Mouse (Mus musculus) right cerebral cortex, postnatal 25 days (tissue): ENCODE measurements around the gene Mrpl39.

Experiments used
- DNase-seq: peaks from one replicate; pipeline ENCODE4 v3.0.0; 2022

The Mrpl39 gene

DNA sequence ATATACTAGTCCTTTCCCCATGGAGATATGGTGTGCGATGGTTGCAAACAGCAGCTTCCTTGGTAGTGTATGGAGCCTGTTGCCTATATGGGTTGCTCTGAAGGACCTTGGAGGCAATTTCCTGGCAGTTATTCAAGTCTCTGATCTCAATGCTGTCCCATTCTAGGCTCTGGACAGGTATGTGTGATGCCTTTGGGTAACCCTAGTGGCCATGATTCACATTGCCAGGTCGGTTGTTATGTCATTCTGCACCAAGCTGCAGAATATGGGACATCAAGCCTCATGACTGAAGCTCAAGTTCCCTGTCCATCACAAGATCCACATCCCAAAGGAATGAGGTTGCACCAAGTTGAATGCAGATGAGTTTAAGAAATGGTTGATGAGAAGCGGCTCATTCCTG lies 1.8 kb upstream of the Mrpl39 start:
- no peak for DNase-seq

DNA sequence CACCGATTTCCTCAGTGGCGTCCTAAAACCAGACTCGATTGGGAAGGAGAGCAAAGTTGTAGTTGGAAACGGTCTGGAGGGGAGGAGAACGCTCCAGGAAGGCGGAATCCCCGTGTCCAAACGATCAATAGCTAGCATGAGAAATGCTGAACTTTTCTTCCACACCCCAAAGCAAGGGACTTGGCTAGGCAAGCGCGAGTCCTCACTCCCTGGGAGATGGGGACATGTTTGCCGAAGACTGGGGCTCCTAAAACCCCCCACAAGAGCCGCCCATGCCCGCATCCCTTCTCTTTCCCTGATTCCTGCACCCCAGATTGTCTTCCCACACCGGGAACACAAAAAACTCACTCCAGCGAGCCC lies 756 bp downstream of the Mrpl39 start:
- no peak for DNase-seq

- no peak for DNase-seq
Observed at GRCm38 (mm10) chr16:84720670-84721069, 14.9 kb downstream of the Mrpl39 start.

DNA sequence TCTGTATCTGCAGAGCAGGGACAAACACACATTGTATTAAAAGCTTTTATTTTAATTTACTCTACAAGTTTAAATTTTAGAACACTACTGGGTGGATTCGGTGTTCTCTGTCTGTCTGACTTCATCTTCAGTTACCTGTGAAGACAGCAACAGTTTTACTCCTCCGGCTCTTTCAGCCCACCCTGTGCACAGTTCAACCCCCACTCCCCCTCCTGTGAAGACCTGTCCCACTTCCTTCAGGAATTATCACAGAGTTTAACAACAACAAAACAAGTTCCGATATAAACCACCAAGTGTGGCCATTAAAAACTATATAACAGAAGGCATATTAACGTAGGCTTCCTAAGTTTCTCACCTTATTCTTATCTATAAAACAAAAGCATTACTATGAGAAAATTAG lies 17.3 kb downstream of the Mrpl39 start:
- no peak for DNase-seq

DNA sequence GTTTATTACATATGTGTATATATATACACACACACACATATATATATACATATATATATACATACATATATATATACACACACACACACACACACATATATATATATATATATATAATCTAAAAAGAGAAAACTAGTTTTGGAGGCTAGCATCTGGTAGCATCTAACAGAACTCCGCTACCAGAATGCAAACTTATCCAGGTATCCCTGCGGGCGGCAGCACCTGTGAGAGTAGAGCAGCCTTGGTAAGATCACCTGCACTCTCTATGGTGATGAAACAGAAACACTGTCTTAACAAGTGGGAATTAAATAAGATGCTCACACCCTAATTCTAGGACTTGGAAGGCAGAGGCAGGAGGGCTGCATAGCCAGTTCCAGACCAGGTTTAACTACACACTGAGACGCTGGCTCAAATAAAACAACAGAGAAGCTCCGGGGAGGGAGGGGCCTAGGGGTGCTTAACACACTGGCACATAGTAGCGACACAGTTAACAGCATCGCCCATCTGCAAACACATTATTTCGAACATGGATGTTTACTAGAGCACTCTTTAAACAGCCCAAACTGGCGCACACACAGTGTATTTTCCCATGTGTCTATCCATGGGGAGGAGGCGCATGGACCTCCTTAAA lies 17.8 kb downstream of the Mrpl39 start:
- no peak for DNase-seq

DNA sequence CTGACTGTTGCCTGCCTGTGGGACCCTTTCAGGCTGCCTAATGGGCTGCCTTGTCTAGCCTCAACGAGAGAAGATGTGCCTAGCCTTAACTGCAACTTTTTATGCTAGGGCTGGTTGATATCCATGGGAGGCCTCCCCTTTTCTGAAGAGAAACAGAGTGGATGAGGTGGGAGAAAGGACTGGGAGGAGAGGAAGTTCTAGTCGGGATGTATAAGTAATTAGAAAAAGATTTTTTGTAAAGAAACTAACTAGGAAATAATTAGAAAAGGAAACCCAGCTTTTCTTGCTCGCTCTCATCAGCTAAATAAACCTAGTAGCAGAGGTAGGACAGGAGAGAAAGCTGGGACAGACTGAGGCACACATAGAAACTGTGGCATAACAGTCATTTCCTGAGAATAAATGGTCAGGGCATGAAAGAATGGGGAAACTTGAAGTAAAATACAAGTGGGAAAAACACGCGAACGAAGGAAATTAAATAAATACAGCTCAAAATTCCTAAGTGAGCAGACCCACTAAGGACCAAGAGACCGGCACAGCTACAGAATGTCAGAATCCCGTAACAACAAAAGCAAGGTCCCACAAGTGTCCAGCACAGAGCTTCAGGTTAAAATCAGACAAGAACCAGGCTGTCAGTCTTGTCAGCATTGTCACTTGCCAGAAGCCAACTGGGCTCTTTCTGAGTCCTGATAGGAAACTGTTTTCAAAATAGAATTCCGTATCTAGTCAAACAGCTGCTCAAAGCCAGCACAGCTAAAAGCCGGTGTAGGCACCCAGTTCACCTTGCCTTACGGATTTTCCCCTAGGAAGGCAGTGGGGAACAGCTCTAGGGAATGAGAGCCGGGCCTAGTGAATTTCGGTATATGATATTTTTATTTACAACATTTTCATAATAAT lies 18.6 kb downstream of the Mrpl39 start:
- DNase-seq, result no peak

DNA sequence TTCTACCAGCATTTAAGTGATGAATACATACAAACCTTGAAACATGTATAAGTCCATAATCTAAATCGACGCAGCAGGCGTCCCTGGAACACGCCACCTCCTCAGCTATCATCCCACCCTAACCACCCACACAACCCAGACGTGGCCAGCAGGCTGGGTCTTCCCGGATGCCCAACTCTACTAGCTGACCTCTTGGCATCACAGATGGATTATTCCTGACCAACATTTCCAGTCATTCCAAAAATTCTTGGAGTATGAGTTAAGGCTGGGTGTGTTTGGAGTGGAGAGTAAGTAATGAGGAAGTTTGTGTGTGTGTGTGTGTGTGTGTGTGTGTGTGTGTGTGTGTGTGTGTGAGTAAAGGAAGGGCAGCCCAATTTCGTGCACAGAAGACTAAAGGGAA lies 19.3 kb downstream of the Mrpl39 start:
- no peak for DNase-seq

GRCm38 (mm10) chr16:84714978-84715377 lies 20.6 kb downstream of the Mrpl39 start:
- no peak for DNase-seq

GRCm38 (mm10) chr16:84713926-84714325 lies 21.6 kb downstream of the Mrpl39 start:
- no peak for DNase-seq

DNA sequence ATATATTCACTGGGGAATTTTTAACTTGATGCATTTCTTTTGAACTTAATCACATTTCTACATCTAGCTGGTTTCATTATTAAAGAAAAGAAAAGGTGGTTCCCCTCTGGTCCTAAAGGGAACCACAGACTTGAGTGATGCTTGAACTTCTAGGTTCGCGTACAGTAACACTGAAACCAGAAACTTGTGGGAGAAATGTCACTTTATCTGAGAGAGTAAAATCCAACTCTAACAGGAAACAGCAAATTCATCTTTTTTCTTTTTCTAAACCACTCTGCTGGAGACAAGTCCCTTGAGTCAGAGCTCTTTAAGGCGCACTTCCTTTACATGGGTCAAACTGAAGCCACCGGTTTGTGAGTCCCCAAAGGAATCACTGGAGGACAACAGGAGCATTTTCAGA lies 22.4 kb downstream of the Mrpl39 start:
- no peak for DNase-seq

DNA sequence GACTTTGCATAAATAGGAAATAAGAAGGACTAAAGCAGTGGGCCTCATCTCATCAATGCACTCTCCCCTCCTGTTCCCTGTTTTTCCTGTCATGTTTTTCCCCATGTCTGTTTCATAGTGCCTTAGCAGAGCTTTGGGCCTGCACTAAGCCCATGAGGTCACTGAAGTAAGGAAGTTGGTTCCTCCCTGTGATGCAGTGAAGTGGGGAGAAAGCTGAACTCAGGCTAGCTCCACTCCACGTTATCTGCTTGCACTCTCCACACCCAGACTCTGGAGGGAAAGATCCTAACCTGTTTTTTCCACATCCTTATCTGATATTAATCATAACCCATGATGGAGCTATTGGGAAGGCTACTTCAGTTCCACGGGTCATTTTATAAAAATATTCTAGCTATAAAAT lies 26.9 kb downstream of the Mrpl39 start:
- DNase-seq, result no peak

GRCm38 (mm10) chr16:84707802-84708201 lies 27.7 kb downstream of the Mrpl39 start:
- no peak for DNase-seq

- no peak for DNase-seq
Observed at GRCm38 (mm10) chr16:84706571-84706970, 29.0 kb downstream of the Mrpl39 start.

DNA sequence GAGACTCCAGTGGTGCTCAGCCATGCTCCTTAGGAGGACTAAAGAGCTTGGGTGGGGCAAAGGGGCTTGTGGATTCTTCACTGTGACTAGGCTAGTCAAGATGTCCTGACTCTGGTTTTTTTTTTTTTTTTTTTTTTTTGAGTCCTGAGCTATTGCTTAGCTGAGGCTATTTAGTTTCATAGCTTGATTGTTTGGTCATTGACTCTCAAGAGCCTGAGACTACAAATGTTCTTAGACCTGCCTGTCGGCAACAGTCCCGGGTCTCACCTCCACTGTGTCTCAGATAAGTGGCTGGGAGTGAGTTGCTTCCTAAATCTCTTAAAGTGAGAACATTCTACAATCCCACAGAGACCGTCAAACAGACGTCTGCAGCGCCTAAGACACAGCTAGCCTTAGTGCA lies 30.0 kb downstream of the Mrpl39 start:
- DNase-seq, result no peak

DNA sequence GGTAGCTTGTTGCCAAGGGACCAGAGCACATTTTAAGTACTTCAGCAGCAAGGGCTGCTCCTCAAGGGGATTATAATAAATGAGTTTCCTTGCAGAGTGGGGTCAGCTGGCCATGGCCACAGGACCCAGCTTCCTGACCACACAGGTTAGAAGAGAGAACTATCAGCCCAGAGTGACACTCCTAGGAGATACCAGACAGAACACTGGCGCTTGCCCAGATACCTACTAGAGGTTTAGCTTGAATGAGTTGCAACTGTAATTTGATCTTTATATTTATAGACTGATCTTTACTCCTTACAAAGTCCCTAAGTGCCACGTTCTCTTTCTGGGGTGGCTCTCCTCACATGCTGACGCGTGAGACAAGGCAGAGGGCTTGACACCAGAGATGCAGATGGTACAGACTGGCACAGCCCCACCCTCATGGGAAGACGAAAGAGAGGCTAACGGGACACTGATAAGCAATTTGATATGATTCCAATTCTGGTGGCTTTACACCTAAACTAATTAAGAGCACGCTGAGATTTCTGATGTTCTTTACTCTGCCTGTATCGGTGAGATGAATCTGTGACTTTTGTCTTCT lies 30.8 kb downstream of the Mrpl39 start:
- no peak for DNase-seq

DNA sequence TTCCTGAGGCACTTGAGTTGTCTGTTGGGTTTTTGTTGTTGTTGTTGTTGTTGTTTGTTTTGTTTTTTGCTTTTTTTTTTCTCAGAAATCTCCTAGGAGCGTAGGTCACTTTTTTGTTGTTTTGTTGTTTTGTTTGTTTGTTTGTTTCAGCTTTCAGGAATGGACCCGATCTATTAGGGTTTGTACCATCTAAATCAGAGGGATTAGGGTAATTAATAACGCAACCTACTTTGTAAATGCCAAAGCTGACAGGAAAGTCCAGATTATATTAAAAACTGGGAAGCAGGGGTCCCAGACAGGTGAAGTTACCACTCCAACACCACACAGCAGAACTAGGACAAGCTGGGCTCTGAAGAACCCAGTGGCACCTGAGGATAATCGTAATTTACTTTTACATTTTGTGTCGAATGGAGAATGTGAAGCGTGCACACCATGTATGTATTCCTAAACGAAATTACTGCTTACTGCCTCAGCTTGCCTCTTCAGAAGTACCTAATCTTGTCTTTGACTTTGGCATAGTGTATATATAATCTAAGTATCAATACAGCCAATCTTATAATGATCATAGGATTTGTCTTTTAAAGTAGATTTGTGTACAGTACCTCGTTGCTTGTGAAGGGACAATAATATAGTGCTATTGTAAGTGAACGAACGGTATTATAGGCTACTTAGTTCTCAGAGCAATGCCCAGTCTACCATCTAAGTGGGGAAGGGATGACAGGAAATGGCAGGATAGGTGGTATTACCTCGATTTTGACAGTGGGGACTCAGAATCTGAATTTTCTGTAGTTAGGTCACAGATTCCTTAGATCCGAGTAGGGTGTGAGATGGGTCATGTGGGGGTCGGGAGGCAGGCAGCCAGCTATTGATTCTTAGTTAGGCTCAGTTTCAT lies 31.5 kb downstream of the Mrpl39 start:
- no peak for DNase-seq

DNA sequence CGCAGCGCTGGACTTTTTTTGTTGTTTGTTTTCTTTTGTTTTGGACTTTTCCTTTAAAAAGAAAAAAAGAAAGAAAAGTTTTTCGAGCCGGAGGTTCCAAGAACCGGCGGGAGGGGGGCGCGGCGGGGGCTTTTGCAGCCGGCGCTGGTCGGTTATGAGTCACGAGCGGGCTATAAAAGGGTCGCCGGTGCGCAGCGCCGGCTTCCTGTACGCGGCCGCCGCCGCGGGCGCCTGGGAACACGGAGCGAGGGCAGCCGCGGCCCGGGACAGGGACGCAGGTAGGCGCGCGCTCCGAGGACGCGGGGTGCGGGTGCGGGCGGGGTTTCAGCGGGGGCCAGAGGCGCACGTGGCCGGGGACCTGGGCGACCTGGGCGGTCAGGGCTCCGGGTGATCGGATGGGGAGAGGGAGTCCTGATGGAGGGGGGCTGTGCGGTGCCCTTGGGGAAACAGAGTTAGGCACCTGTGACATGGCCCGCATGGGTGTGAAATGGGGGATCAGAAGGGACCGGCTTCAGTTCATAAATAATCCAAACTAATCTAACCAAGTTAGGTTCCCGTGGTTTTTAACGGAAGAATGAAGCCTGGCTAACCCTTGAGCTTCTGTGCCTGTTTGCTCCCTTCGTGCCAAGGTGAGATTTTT lies 32.3 kb downstream of the Mrpl39 start:
- DNase-seq, result no peak

GRCm38 (mm10) chr16:84702230-84703128 lies 33.1 kb downstream of the Mrpl39 start:
- no peak for DNase-seq

DNA sequence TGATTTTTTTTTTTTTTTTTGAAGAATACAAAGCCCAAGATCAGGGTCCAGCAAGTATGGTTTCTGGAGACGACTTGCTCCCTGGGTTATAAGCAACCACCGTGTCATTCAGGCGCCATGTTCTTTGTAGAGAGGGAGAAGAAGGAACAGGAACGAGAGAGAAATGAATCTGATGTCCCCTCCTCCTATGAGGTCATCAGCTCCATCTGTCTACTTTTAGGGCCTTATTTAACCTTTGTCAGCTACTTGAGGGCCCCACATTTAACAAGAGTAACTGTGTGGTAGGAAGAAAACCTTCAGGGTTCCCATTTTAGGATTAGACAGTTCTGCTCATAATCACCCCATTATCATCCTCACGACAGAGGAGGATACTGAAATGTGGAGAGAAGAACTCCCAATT lies 34.5 kb downstream of the Mrpl39 start:
- no peak for DNase-seq

- no peak for DNase-seq
Observed at GRCm38 (mm10) chr16:84698708-84699107, 36.8 kb downstream of the Mrpl39 start.

DNA sequence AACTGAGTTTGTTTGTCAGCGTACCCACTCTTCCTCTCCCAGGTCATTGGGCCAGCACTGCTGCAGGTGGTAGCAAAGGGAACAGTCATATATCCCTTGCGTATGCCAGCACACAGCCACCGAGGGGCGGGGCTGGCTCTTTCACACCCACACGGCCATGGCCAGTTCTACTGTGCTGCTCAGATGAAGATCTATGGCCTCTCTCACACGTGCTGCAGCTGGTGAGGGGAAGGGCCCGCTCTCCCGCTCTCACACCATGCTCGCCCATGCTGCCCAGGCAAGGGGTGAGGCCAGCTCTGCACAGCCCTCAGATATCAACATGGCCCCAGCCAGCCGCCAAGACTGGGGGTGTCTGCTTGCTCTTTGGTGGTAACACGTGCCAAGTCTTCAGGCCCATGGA lies 39.4 kb downstream of the Mrpl39 start:
- DNase-seq, result no peak

GRCm38 (mm10) chr16:84681991-84682390 lies 53.6 kb downstream of the Mrpl39 start:
- no peak for DNase-seq
